In genomic region chr4:141281578-141281977, GRCm38 (mm10) we compare ENCODE assay signal across 10 mouse cellular contexts. TPM values are rescaled to one million over a fixed set of nuclear protein-coding genes. Genes with fewer than 3 reads are reported as not detected.
A peak's percentile ranks its signal among the peaks of the same experiment; 100 is the strongest.
DNase-seq lines count a peak whose midpoint lies in the region; ATAC-seq and TF ChIP-seq lines count a peak whose summit lies in the region.
"Had no signal": no experiment of that assay in that cellular context is flagged by ENCODE, and none has a peak within 500 bp of the region (broad histone marks: within the 10 kb centered on the region; RNA-seq: fewer than 3 reads in every experiment).

No protein-coding gene starts in this region.

- H3K36me3 ChIP-seq in heart, embryonic 10.5 days = no peaks in the 10 kb centered on the region
- H3K36me3 ChIP-seq in lung, embryonic 16.5 days (ENCODE audit: control insufficient read depth, insufficient read depth, low read length) = no peaks in the 10 kb centered on the region
- H3K36me3 ChIP-seq in limb, embryonic 12.5 days = no peaks in the 10 kb centered on the region
- H3K36me3 ChIP-seq: limb, embryonic 13.5 days; midbrain, embryonic 12.5 days had no signal

- DNase-seq in heart, embryonic 10.5 days (ENCODE audit: low spot score) = no peak
- no peak for DNase-seq in heart, postnatal 36 days
- no peak for DNase-seq in lung, adult 2 months
- no peak for DNase-seq in cerebellum, adult 11 months
- DNase-seq in ovary, postnatal 14 days (ENCODE audit: low spot score) = no peak

- intact Hi-C loops in heart, postnatal 36 days (cut with DNase I) = no loop called here

- peaks cover 31% of the 10 kb centered on the region for H3K27me3 ChIP-seq in heart, embryonic 10.5 days (ENCODE audit: insufficient read depth, poor library complexity, severe bottlenecking)
- H3K27me3 ChIP-seq in lung, embryonic 16.5 days (ENCODE audit: control insufficient read depth, insufficient read depth, low read depth, low read length) = no peaks in the 10 kb centered on the region
- H3K27me3 ChIP-seq in limb, embryonic 12.5 days = peaks cover 19% of the 10 kb centered on the region

- no peaks in the 10 kb centered on the region for H3K9me3 ChIP-seq in heart, embryonic 10.5 days
- H3K9me3 ChIP-seq in lung, embryonic 16.5 days (ENCODE audit: control insufficient read depth, low read length) = no peaks in the 10 kb centered on the region
- no peaks in the 10 kb centered on the region for H3K9me3 ChIP-seq in limb, embryonic 12.5 days
- H3K9me3 ChIP-seq: limb, embryonic 13.5 days; midbrain, embryonic 12.5 days had no signal

- no peak for TF ChIP-seq POLR2A in lung, adult 2 months (IDR thresholded peaks at IDR 0.05; ENCODE audit: borderline replicate concordance, extremely low read depth, low read depth, low read length)

- no peak overlapping the region for H3K4me3 ChIP-seq in heart, embryonic 10.5 days
- H3K4me3 ChIP-seq in lung, embryonic 16.5 days (ENCODE audit: low read length) = no peak overlapping the region
- no peak overlapping the region for H3K4me3 ChIP-seq in lung, adult 2 months (replicated peaks; ENCODE audit: extremely low read depth, low read depth, low read length)
- no peak overlapping the region for H3K4me3 ChIP-seq in limb, embryonic 12.5 days (replicated peaks)
- H3K4me3 ChIP-seq: limb, embryonic 13.5 days; midbrain, embryonic 12.5 days had no signal

- H3K4me2 ChIP-seq in lung, embryonic 16.5 days (ENCODE audit: low read depth, low read length) = no peak overlapping the region
- H3K4me2 ChIP-seq in limb, embryonic 12.5 days = no peak overlapping the region
- H3K4me2 ChIP-seq: limb, embryonic 13.5 days; midbrain, embryonic 12.5 days had no signal

- H3K4me1 ChIP-seq in heart, embryonic 10.5 days = peaks cover 60% of the 10 kb centered on the region
- H3K4me1 ChIP-seq in lung, embryonic 16.5 days (replicated peaks; ENCODE audit: control insufficient read depth, insufficient read depth, low read length) = peaks cover 58% of the 10 kb centered on the region
- peaks cover 32% of the 10 kb centered on the region for H3K4me1 ChIP-seq in lung, adult 2 months (ENCODE audit: control insufficient read depth, insufficient read depth, low read length)
- H3K4me1 ChIP-seq in limb, embryonic 12.5 days (replicated peaks) = peaks cover 30% of the 10 kb centered on the region

- H3K27ac ChIP-seq in heart, embryonic 10.5 days = peak overlapping the region; percentile 70
- H3K27ac ChIP-seq in lung, embryonic 16.5 days (ENCODE audit: low read length) = peak overlapping the region; percentile 91
- no peak overlapping the region for H3K27ac ChIP-seq in limb, embryonic 12.5 days
- H3K27ac ChIP-seq: limb, embryonic 13.5 days; midbrain, embryonic 12.5 days had no signal

- peak overlapping the region; percentile 1; the same call in 1 of the 2 replicates for H3K9ac ChIP-seq in lung, embryonic 16.5 days (ENCODE audit: low read length)
- no peak overlapping the region for H3K9ac ChIP-seq in limb, embryonic 12.5 days (replicated peaks)
- H3K9ac ChIP-seq: limb, embryonic 13.5 days; midbrain, embryonic 12.5 days had no signal

- ATAC-seq in lung, embryonic 16.5 days (ENCODE audit: low read depth) = peak; percentile 31
- 0 out of 2 replicates have a peak, but pooled peaks have one; percentile 26 for ATAC-seq in limb, embryonic 12.5 days (ENCODE audit: insufficient number of reproducible peaks, insufficient read depth, low FRiP score, low TSS enrichment, low read depth)
- ATAC-seq in monocyte, adult 5-6 weeks (replicated peaks; ENCODE audit: insufficient number of reproducible peaks, low FRiP score, low TSS enrichment, poor library complexity, severe bottlenecking) = peak; percentile 72

- TF ChIP-seq CTCF in lung, adult 2 months (IDR thresholded peaks at IDR 0.05; ENCODE audit: insufficient read depth, low read length) = no peak

- 43% methylated on average over 1 of the region's 1 CpGs for WGBS in heart, embryonic 10.5 days
- 19% methylated on average over 1 of the region's 1 CpGs for WGBS in lung, embryonic 16.5 days
- WGBS in lung, adult 2 months = 16% methylated on average over 1 of the region's 1 CpGs
- WGBS in limb, embryonic 12.5 days = 58% methylated on average over 1 of the region's 1 CpGs

RNA-seq across cellular contexts. Expression of gene Epha2, which starts 19.5 kb away (rescaled TPM):
- polyA plus RNA-seq in heart, embryonic 10.5 days (2016; fragmentation: Nextera tagmentation; extraction: Ambion mirVana) = 5.2 and 6.3 TPM in 2 replicates
- total RNA-seq in heart, postnatal 36 days (2021) = 1 to 10 TPM; 5.4 to 7.0 TPM
- 11.6 and 11.8 TPM in 2 replicates for polyA plus RNA-seq in lung, embryonic 16.5 days (2015; fragmentation: Nextera tagmentation; extraction: Ambion mirVana)
- polyA plus RNA-seq in lung, adult 2 months (2012; rRNA removed) = 54.0 and 68.8 TPM in 2 replicates
- polyA plus RNA-seq in limb, embryonic 12.5 days (2016; fragmentation: Nextera tagmentation; extraction: Ambion mirVana) = 3.1 and 3.9 TPM in 2 replicates
- total RNA-seq in monocyte, adult 5-6 weeks (2017) = not detected in 3 replicates

RNA-seq across cellular contexts. Expression of gene Arhgef19, which starts 42.3 kb away (rescaled TPM):
- polyA plus RNA-seq in heart, embryonic 10.5 days (2016; fragmentation: Nextera tagmentation; extraction: Ambion mirVana) = 1.2 and 3.7 TPM in 2 replicates
- total RNA-seq in heart, postnatal 36 days (2021) = 10 to 100 TPM; 22.2 to 39.7 TPM
- 17.7 and 18.0 TPM in 2 replicates for polyA plus RNA-seq in lung, embryonic 16.5 days (2015; fragmentation: Nextera tagmentation; extraction: Ambion mirVana)
- 11.5 and 15.3 TPM in 2 replicates for polyA plus RNA-seq in lung, adult 2 months (2012; rRNA removed)
- polyA plus RNA-seq in limb, embryonic 12.5 days (2016; fragmentation: Nextera tagmentation; extraction: Ambion mirVana) = 9.1 and 10.8 TPM in 2 replicates
- total RNA-seq in monocyte, adult 5-6 weeks (2017) = not detected in 3 replicates
